Mouse (Mus musculus): ENCODE data around the gene Rasl10a. TPM values are rescaled to one million over a fixed set of nuclear protein-coding genes. Genes with fewer than 3 reads are reported as not detected.
"Not testable (repeated sequence)": the region's sequence is repeated elsewhere in the genome, so short reads cannot be mapped to it uniquely, and the experiment has no call there.

Gene Rasl10a
- polyA plus RNA-seq, 1 experiment = 12.0 TPM

DNA sequence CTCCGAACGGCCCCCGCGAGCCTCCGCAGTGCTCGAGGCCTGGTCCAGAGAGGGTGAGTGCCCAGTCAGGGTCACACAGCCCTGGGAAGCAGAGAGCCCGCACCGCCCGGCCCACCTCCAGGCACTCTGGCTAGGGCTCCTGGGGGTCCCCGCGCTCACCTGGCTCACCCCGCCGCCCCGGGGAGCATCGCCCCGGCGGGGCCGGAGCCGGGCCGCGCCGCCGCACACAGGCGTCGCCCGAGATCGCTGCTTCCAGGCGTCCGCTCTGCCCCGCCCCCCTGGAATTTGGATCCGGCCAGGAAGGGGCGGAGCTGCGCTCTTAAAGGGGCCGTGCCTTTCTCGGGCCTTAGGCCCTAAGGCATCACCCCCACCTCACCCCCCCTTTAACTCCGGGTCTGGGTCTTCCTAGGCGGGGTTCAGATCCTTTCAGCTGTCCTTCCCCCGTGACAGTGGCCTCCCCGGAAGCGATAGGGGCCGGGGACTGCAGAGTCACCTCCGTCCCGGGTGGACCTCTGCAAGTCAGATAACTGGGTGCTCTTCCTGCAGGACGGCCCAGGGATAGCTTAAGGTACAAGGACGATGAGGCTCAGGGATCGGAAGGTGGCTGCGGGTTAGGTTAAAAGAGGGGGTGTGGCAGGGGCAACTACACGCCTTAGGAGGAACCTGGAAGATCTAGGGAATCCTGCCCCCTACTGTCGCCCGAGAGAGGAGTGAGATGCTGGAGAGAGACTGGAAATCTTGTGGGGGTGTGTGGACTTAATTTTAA is 7.3 kb downstream of the Rasl10a start, which contains the start of gene Gas2l1:
Gas2l1 (minus strand) TSS at position 272 of the 766 bp plus-strand sequence.
- Histone ChIP-seq H3K36me3 (replicated peaks; ENCODE audit: low read length) (peaks cover 76% of the 10 kb centered on the region), H3K4me3 (replicated peaks) (peak within 1 kb of the TSS; percentile 95), H3K27me3 (replicated peaks) (peaks cover 9% of the 10 kb centered on the region), H3K4me1 (peaks cover 91% of the 10 kb centered on the region), H3K9me3 (peaks cover 39% of the 10 kb centered on the region)
- peak; percentile 82 for TF ChIP-seq GATA1 (IDR thresholded peaks at IDR 0.05; ENCODE audit: borderline replicate concordance, low read length)
- TF ChIP-seq FLI1 (IDR thresholded peaks at IDR 0.05; ENCODE audit: low read length) = peak; percentile 58; the same call in 1 of the 2 replicates

GRCm38 (mm10) chr11:5067063-5067462 is 9.1 kb downstream of the Rasl10a start:
- Histone ChIP-seq H3K9me3 (peaks cover 22% of the 10 kb centered on the region), H3K27me3 (replicated peaks) (no peaks in the 10 kb centered on the region), H3K4me3 (replicated peaks) (no peak overlapping the region), H3K36me3 (replicated peaks; ENCODE audit: low read length) (peaks cover 76% of the 10 kb centered on the region), H3K4me1 (peaks cover 87% of the 10 kb centered on the region)
- TF ChIP-seq FLI1 (IDR thresholded peaks at IDR 0.05; ENCODE audit: low read length) (no peak), GATA1 (IDR thresholded peaks at IDR 0.05; ENCODE audit: borderline replicate concordance, low read length) (peak; percentile 69; the same call in 1 of the 3 replicates)

GRCm38 (mm10) chr11:5068126-5068971 is 10.4 kb downstream of the Rasl10a start:
- no peak for TF ChIP-seq GATA1 (IDR thresholded peaks at IDR 0.05; ENCODE audit: borderline replicate concordance, low read length)
- no peak for TF ChIP-seq FLI1 (IDR thresholded peaks at IDR 0.05; ENCODE audit: low read length)
- H3K27me3 ChIP-seq (replicated peaks) = no peaks in the 10 kb centered on the region
- H3K36me3 ChIP-seq (replicated peaks; ENCODE audit: low read length) = peaks cover 76% of the 10 kb centered on the region
- peaks cover 80% of the 10 kb centered on the region for H3K4me1 ChIP-seq
- peaks cover 11% of the 10 kb centered on the region for H3K9me3 ChIP-seq
- no peak overlapping the region for H3K4me3 ChIP-seq (replicated peaks)

- Histone ChIP-seq H3K27me3 (replicated peaks) (no peaks in the 10 kb centered on the region), H3K36me3 (replicated peaks; ENCODE audit: low read length) (peaks cover 84% of the 10 kb centered on the region)
Observed at GRCm38 (mm10) chr11:5074882-5075281, 17.0 kb downstream of the Rasl10a start.

DNA sequence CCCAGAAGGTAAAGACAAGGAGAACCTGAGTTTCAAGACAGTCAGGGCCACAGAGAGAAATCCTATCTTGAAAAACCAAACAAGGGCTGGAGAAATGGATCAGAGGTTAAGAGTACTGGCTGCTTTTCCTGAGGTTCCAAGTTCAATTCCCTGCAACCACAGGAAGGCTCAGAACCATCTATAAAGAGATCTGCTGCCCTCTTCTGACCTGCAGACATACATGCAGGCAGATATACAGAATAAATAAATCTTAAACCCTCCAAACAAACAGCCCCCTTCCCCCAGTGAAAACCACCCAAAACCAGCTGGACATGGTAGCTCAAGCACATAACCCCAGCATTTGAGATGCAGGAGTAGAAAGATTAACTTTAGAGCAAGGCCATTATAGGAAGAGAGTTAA is 17.8 kb downstream of the Rasl10a start:
- H3K4me1 ChIP-seq = peaks cover 17% of the 10 kb centered on the region
- no peaks in the 10 kb centered on the region for H3K9me3 ChIP-seq
- TF ChIP-seq GATA1 (IDR thresholded peaks at IDR 0.05; ENCODE audit: borderline replicate concordance, low read length) (no peak), FLI1 (IDR thresholded peaks at IDR 0.05; ENCODE audit: low read length) (no peak)
- no peaks in the 10 kb centered on the region for H3K27me3 ChIP-seq (replicated peaks)
- no peak overlapping the region for H3K4me3 ChIP-seq (replicated peaks)
- peaks cover 84% of the 10 kb centered on the region for H3K36me3 ChIP-seq (replicated peaks; ENCODE audit: low read length)

More at GRCm38 (mm10) chr11:5074882-5075281, 17.0 kb downstream of the Rasl10a start:
- H3K9me3 ChIP-seq = no peaks in the 10 kb centered on the region
- peaks cover 26% of the 10 kb centered on the region for H3K4me1 ChIP-seq
- TF ChIP-seq FLI1 (IDR thresholded peaks at IDR 0.05; ENCODE audit: low read length) (no peak), GATA1 (IDR thresholded peaks at IDR 0.05; ENCODE audit: borderline replicate concordance, low read length) (no peak)
- H3K4me3 ChIP-seq (replicated peaks) = no peak overlapping the region

GRCm38 (mm10) chr11:5076843-5077242 is 18.9 kb downstream of the Rasl10a start:
- H3K27me3 ChIP-seq (replicated peaks); H3K4me1 ChIP-seq; H3K9me3 ChIP-seq; H3K4me3 ChIP-seq (replicated peaks): not testable (repeated sequence)
- H3K36me3 ChIP-seq (replicated peaks; ENCODE audit: low read length) = peaks cover 84% of the 10 kb centered on the region

DNA sequence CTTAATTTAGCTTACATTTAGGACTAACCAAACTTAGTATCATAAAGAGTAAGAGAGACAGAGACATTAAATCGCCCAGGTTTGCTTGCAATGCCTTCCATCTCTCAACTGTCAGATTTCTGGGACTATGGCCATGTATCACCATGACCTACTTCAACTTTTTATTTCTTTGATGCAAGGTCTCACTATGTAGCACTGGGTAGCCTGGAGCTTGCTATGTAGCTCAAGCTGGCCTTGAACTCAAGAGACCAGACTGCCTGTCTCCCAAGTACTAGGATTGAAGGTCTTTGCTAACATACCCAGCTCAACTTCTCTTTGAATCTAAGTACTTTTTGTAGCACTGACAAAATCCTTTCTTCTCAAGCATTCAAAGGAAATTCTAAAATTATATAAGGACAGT is 31.2 kb downstream of the Rasl10a start:
- no peaks in the 10 kb centered on the region for H3K27me3 ChIP-seq (replicated peaks)
- H3K9me3 ChIP-seq = no peaks in the 10 kb centered on the region
- no peak overlapping the region for H3K4me3 ChIP-seq (replicated peaks)
- TF ChIP-seq GATA1 (IDR thresholded peaks at IDR 0.05; ENCODE audit: borderline replicate concordance, low read length) (no peak), FLI1 (IDR thresholded peaks at IDR 0.05; ENCODE audit: low read length) (no peak)
- H3K36me3 ChIP-seq (replicated peaks; ENCODE audit: low read length) = peaks cover 100% of the 10 kb centered on the region
- peaks cover 24% of the 10 kb centered on the region for H3K4me1 ChIP-seq

DNA sequence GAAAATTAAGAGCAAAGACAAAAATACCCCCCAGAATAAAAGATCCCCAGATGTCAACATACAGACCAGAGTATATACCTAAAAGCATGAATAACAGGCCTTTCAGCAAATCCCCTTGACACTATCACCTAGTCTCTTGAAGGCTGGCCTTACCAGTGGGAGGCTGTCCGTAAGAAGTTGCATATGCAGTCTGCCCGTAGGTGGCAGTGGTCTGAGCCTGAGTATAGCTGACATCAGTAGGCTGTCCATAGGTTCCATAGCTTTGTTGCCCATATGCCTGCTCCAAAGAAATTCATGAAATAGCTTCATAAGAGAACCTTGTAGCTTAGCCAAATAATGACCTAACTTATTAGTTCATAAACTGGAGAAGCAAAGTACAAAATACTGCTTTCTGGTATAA is 33.8 kb downstream of the Rasl10a start:
- Histone ChIP-seq H3K27me3 (replicated peaks) (no peaks in the 10 kb centered on the region), H3K4me1 (peaks cover 31% of the 10 kb centered on the region), H3K36me3 (replicated peaks; ENCODE audit: low read length) (peaks cover 87% of the 10 kb centered on the region), H3K9me3 (no peaks in the 10 kb centered on the region), H3K4me3 (replicated peaks) (no peak overlapping the region)
- TF ChIP-seq GATA1 (IDR thresholded peaks at IDR 0.05; ENCODE audit: borderline replicate concordance, low read length) (no peak), FLI1 (IDR thresholded peaks at IDR 0.05; ENCODE audit: low read length) (no peak)

GRCm38 (mm10) chr11:5095877-5096276 is 37.9 kb downstream of the Rasl10a start:
- no peaks in the 10 kb centered on the region for H3K9me3 ChIP-seq
- H3K4me1 ChIP-seq = peaks cover 38% of the 10 kb centered on the region
- H3K4me3 ChIP-seq (replicated peaks) = peak overlapping the region; percentile 42
- H3K27me3 ChIP-seq (replicated peaks) = no peaks in the 10 kb centered on the region
- TF ChIP-seq GATA1 (IDR thresholded peaks at IDR 0.05; ENCODE audit: borderline replicate concordance, low read length) (no peak), FLI1 (IDR thresholded peaks at IDR 0.05; ENCODE audit: low read length) (no peak)
- H3K36me3 ChIP-seq (replicated peaks; ENCODE audit: low read length) = peaks cover 47% of the 10 kb centered on the region
